8 mouse cellular contexts compared by ENCODE assay signal in genomic region chr9:45907078-45907428, GRCm38 (mm10). TPM values are rescaled to one million over a fixed set of nuclear protein-coding genes. Genes with fewer than 3 reads are reported as not detected.
DNase-seq lines count a peak whose midpoint lies in the region; ATAC-seq and TF ChIP-seq lines count a peak whose summit lies in the region.

No protein-coding gene starts in this region.

- H3K9ac ChIP-seq in embryonic facial prominence, embryonic 15.5 days: peak overlapping the region; percentile 95
- H3K9ac ChIP-seq in intestine, embryonic 14.5 days (ENCODE audit: low read length): peak overlapping the region; percentile 81
- H3K9ac ChIP-seq in midbrain, embryonic 14.5 days (replicated peaks; ENCODE audit: low read length): peak overlapping the region; percentile 93

- H3K9me3 ChIP-seq in embryonic facial prominence, embryonic 15.5 days (replicated peaks): no peaks in the 10 kb centered on the region
- H3K9me3 ChIP-seq in intestine, embryonic 14.5 days (ENCODE audit: control insufficient read depth, low read length): no peaks in the 10 kb centered on the region
- H3K9me3 ChIP-seq in midbrain, embryonic 14.5 days (ENCODE audit: control insufficient read depth, low read length): no peaks in the 10 kb centered on the region

- no peak for TF ChIP-seq CTCF in C2C12 (IDR thresholded peaks at IDR 0.05; ENCODE audit: control insufficient read depth, insufficient read depth, insufficient read length)

- H3K79me3 ChIP-seq in C2C12 (ENCODE audit: low read depth): peaks cover 12% of the 10 kb centered on the region

- peak overlapping the region; percentile 94 for H3K27ac ChIP-seq in embryonic facial prominence, embryonic 15.5 days (replicated peaks)
- peak overlapping the region; percentile 87; the same call in 1 of the 2 replicates for H3K27ac ChIP-seq in intestine, embryonic 14.5 days (ENCODE audit: low read depth)
- H3K27ac ChIP-seq in midbrain, embryonic 14.5 days (replicated peaks; ENCODE audit: low read depth, low read length): peak overlapping the region; percentile 98

- ATAC-seq in embryonic facial prominence, embryonic 15.5 days (ENCODE audit: insufficient number of reproducible peaks, low FRiP score, low TSS enrichment, low read depth): peak; percentile 6; the same call in 1 of the 2 replicates
- ATAC-seq in intestine, embryonic 14.5 days (replicated peaks; ENCODE audit: low FRiP score, low TSS enrichment, low read depth): peak; percentile 32; the same call in 1 of the 2 replicates
- ATAC-seq in midbrain, embryonic 14.5 days (ENCODE audit: low FRiP score, low TSS enrichment): no peak

- H3ac ChIP-seq in C2C12 (ENCODE audit: control insufficient read depth, insufficient read length, low read depth): peak overlapping the region; percentile 85

- DNase-seq in embryo, embryonic 10 days (ENCODE audit: low spot score): peak; percentile 20
- no peak for DNase-seq in embryo, embryonic 9.5 days (ENCODE audit: extremely low spot score)
- no peak for DNase-seq in intestine, embryonic 14.5 days (ENCODE audit: low spot score)
- peak; percentile 27 for DNase-seq in midbrain, embryonic 14.5 days
- DNase-seq in adrenal gland, postnatal 14 days: no peak
- no peak for DNase-seq in layer of hippocampus, adult 9-11 months

- H3K4me1 ChIP-seq in embryonic facial prominence, embryonic 15.5 days: peaks cover 25% of the 10 kb centered on the region
- peaks cover 15% of the 10 kb centered on the region for H3K4me1 ChIP-seq in intestine, embryonic 14.5 days (replicated peaks; ENCODE audit: control insufficient read depth, insufficient read depth, low read length)
- peaks cover 20% of the 10 kb centered on the region for H3K4me1 ChIP-seq in midbrain, embryonic 14.5 days (ENCODE audit: control insufficient read depth, insufficient read depth, low read length)

- H3K79me2 ChIP-seq in C2C12 (ENCODE audit: control insufficient read depth, insufficient read depth): peaks cover 36% of the 10 kb centered on the region

- H3K36me3 ChIP-seq in C2C12 (ENCODE audit: control insufficient read depth, insufficient read depth): peaks cover 23% of the 10 kb centered on the region
- peaks cover 40% of the 10 kb centered on the region for H3K36me3 ChIP-seq in embryonic facial prominence, embryonic 15.5 days
- peaks cover 38% of the 10 kb centered on the region for H3K36me3 ChIP-seq in intestine, embryonic 14.5 days (ENCODE audit: control insufficient read depth, insufficient read depth, low read length)
- peaks cover 53% of the 10 kb centered on the region for H3K36me3 ChIP-seq in midbrain, embryonic 14.5 days (ENCODE audit: control insufficient read depth, insufficient read depth, low read length)

- peak overlapping the region; percentile 65 for H3K4me3 ChIP-seq in C2C12 (ENCODE audit: insufficient read depth, poor library complexity, severe bottlenecking)
- peak overlapping the region; percentile 77 for H3K4me3 ChIP-seq in embryonic facial prominence, embryonic 15.5 days (replicated peaks)
- peak overlapping the region; percentile 84 for H3K4me3 ChIP-seq in intestine, embryonic 14.5 days (ENCODE audit: low read depth, low read length)
- peak overlapping the region; percentile 81 for H3K4me3 ChIP-seq in midbrain, embryonic 14.5 days (replicated peaks; ENCODE audit: low read depth, low read length)

- H3K27me3 ChIP-seq in C2C12 (ENCODE audit: control insufficient read depth, insufficient read depth, insufficient read length): no peaks in the 10 kb centered on the region
- H3K27me3 ChIP-seq in embryonic facial prominence, embryonic 15.5 days: no peaks in the 10 kb centered on the region
- no peaks in the 10 kb centered on the region for H3K27me3 ChIP-seq in intestine, embryonic 14.5 days (replicated peaks; ENCODE audit: control insufficient read depth, insufficient read depth, low read length)
- H3K27me3 ChIP-seq in midbrain, embryonic 14.5 days (ENCODE audit: control insufficient read depth, insufficient read depth, low read length): no peaks in the 10 kb centered on the region

- WGBS in embryonic facial prominence, embryonic 15.5 days: 0% methylated on average over 19 of the region's 19 CpGs
- under 1% methylated on average over 19 of the region's 19 CpGs for WGBS in intestine, embryonic 14.5 days
- WGBS in midbrain, embryonic 14.5 days: 1% methylated on average over 19 of the region's 19 CpGs

- H3K4me2 ChIP-seq in embryonic facial prominence, embryonic 15.5 days (replicated peaks): peak overlapping the region; percentile 68
- peak overlapping the region; percentile 72 for H3K4me2 ChIP-seq in intestine, embryonic 14.5 days (ENCODE audit: low read length)
- H3K4me2 ChIP-seq in midbrain, embryonic 14.5 days (ENCODE audit: low read length): peak overlapping the region; percentile 84

TF ChIP-seq in C2C12, 6 proteins besides CTCF, POLR2A, EP300 and RAD21:
- TF ChIP-seq FOSL1 (IDR thresholded peaks at IDR 0.05; ENCODE audit: insufficient read depth, low read length, poor library complexity, severe bottlenecking) (no peak), USF1 (IDR thresholded peaks at IDR 0.05; ENCODE audit: low read depth) (no peak), MAX (IDR thresholded peaks at IDR 0.05) (no peak), CEBPB (IDR thresholded peaks at IDR 0.05; ENCODE audit: low read depth) (no peak), MYOG (IDR thresholded peaks at IDR 0.05; ENCODE audit: control insufficient read depth, extremely low read depth, insufficient read length) (no peak), MYOD1 (IDR thresholded peaks at IDR 0.05; ENCODE audit: control insufficient read depth, insufficient read length, low read depth) (no peak)

RNA-seq across cellular contexts. Expression of gene Rnf214, which starts 0.3 kb away (rescaled TPM):
- polyA plus RNA-seq in C2C12 (2012; fragmentation: generic; extraction: Trizol): 10.8 TPM
- polyA plus RNA-seq in embryonic facial prominence, embryonic 15.5 days (2015; fragmentation: Nextera tagmentation; extraction: Ambion mirVana): 49.4 and 52.1 TPM in 2 replicates
- polyA plus RNA-seq in intestine, embryonic 14.5 days (2014; fragmentation: Nextera tagmentation; extraction: Ambion mirVana): 47.2 and 55.1 TPM in 2 replicates
- polyA plus RNA-seq in midbrain, embryonic 14.5 days (2014; fragmentation: Nextera tagmentation; extraction: Ambion mirVana): 97.4 and 121 TPM in 2 replicates
- 39.0 and 40.0 TPM in 2 replicates for total RNA-seq in adrenal gland, postnatal 14 days (2021)

RNA-seq across cellular contexts. Expression of gene Pcsk7, which starts 0.8 kb away (rescaled TPM):
- 18.0 TPM for polyA plus RNA-seq in C2C12 (2012; fragmentation: generic; extraction: Trizol)
- polyA plus RNA-seq in embryonic facial prominence, embryonic 15.5 days (2015; fragmentation: Nextera tagmentation; extraction: Ambion mirVana): 22.9 and 24.6 TPM in 2 replicates
- polyA plus RNA-seq in intestine, embryonic 14.5 days (2014; fragmentation: Nextera tagmentation; extraction: Ambion mirVana): 14.6 and 15.4 TPM in 2 replicates
- 15.5 and 17.4 TPM in 2 replicates for polyA plus RNA-seq in midbrain, embryonic 14.5 days (2014; fragmentation: Nextera tagmentation; extraction: Ambion mirVana)
- total RNA-seq in adrenal gland, postnatal 14 days (2021): 26.6 and 28.4 TPM in 2 replicates

RNA-seq across cellular contexts. Expression of gene Tagln, which starts 28.8 kb away (rescaled TPM):
- 737 TPM for polyA plus RNA-seq in C2C12 (2012; fragmentation: generic; extraction: Trizol)
- polyA plus RNA-seq in embryonic facial prominence, embryonic 15.5 days (2015; fragmentation: Nextera tagmentation; extraction: Ambion mirVana): 35.3 and 46.1 TPM in 2 replicates
- polyA plus RNA-seq in intestine, embryonic 14.5 days (2014; fragmentation: Nextera tagmentation; extraction: Ambion mirVana): 443 and 452 TPM in 2 replicates
- polyA plus RNA-seq in midbrain, embryonic 14.5 days (2014; fragmentation: Nextera tagmentation; extraction: Ambion mirVana): 1.6 and 3.3 TPM in 2 replicates
- 57.9 and 85.1 TPM in 2 replicates for total RNA-seq in adrenal gland, postnatal 14 days (2021)

RNA-seq across cellular contexts. Expression of gene Sidt2, which starts 48.0 kb away (rescaled TPM):
- 50.2 TPM for polyA plus RNA-seq in C2C12 (2012; fragmentation: generic; extraction: Trizol)
- polyA plus RNA-seq in embryonic facial prominence, embryonic 15.5 days (2015; fragmentation: Nextera tagmentation; extraction: Ambion mirVana): 62.1 and 62.3 TPM in 2 replicates
- 37.9 and 41.2 TPM in 2 replicates for polyA plus RNA-seq in intestine, embryonic 14.5 days (2014; fragmentation: Nextera tagmentation; extraction: Ambion mirVana)
- 40.3 and 40.5 TPM in 2 replicates for polyA plus RNA-seq in midbrain, embryonic 14.5 days (2014; fragmentation: Nextera tagmentation; extraction: Ambion mirVana)
- total RNA-seq in adrenal gland, postnatal 14 days (2021): 177 and 178 TPM in 2 replicates

Comparison
In these comparisons a context has a peak if more than half of its experiments do, and no peak if none do; other contexts are left out.
1. DNase-seq: peak in embryo, embryonic 10 days (single experiment) and midbrain, embryonic 14.5 days (single experiment); none in embryo, embryonic 9.5 days (single experiment), intestine, embryonic 14.5 days (single experiment), adrenal gland, postnatal 14 days (single experiment) and layer of hippocampus, adult 9-11 months (single experiment).
2. Peak in every context shown above with its lines, with median percentiles within 50 percentile points of each other: H3K4me3 ChIP-seq, H3K27ac ChIP-seq, H3K4me2 ChIP-seq and H3K9ac ChIP-seq.